Mouse (Mus musculus) spleen, postnatal 36 days (tissue): ENCODE data around the gene Sema3c.

Experiments
- DNase-seq, 2 experiments: peaks; one replicate each; pipeline ENCODE4 v3.0.0; 2022; ENCODE audit warnings: low spot score in 2 of 2, mixed read lengths in 1 of 2

The Sema3c gene

GRCm38 (mm10) chr5:17776571-17776970, 202.5 kb downstream of the Sema3c start:
- DNase-seq, result peak in 1 of 2 experiments; percentile 17
